Mouse (Mus musculus): Measurements from ENCODE around the gene Nup188.

GRCm38 (mm10) chr2:30263811-30264210, 22.4 kb upstream of the Nup188 start:
- TF ChIP-seq CTCF (conservative IDR thresholded peaks at IDR 0.05; ENCODE audit: low read length) (no peak), POU5F1 (IDR thresholded peaks at IDR 0.05; ENCODE audit: borderline replicate concordance, low read length) (no peak), NANOG (IDR thresholded peaks at IDR 0.05; ENCODE audit: borderline replicate concordance, low read length) (no peak)

Data from E14TG2a.4 (cell line).